Comparison of ENCODE assay signal across 24 mouse cellular contexts in genomic region chr10:88203236-88203635, GRCm38 (mm10). TPM values are rescaled to one million over a fixed set of nuclear protein-coding genes. Genes with fewer than 3 reads are reported as not detected.
DNase-seq lines count a peak whose midpoint lies in the region; TF ChIP-seq lines count a peak whose summit lies in the region.
"Had no signal": no experiment of that assay in that cellular context is flagged by ENCODE, and none has a peak within 500 bp of the region (broad histone marks: within the 10 kb centered on the region; RNA-seq: fewer than 3 reads in every experiment).

No protein-coding gene starts in this region.

- TF ChIP-seq CTCF in left cerebral cortex, adult 2 months (IDR thresholded peaks at IDR 0.05), result no peak

- H3K27ac ChIP-seq in left cerebral cortex, adult 2 months, result no peak overlapping the region
- H3K27ac ChIP-seq: forebrain, embryonic 13.5 days; heart, embryonic 10.5 days; heart, embryonic 15.5 days; hindbrain, embryonic 12.5 days; liver, embryonic 12.5 days; macrophage; midbrain, embryonic 13.5 days; stomach, embryonic 15.5 days had no signal

- peak; percentile 51 for DNase-seq in CD4-positive, CD25-positive, alpha-beta regulatory T cell, adult 2 months (ENCODE audit: low read depth, low spot score)
- DNase-seq in T-cell, adult 2 months (ENCODE audit: low spot score), result peak; percentile 49
- peak; percentile 79 for DNase-seq in thymus, postnatal 0 days (ENCODE audit: low spot score)
- peak; percentile 31 for DNase-seq in thymus, postnatal 4 days
- no peak for DNase-seq in left cerebral cortex, adult 2 months (ENCODE audit: extremely low spot score in 1 of 2, low spot score in 2 of 2)
- DNase-seq in left cerebral cortex, adult 8-10 months (ENCODE audit: low spot score in 2 of 2), result no peak
- no peak for DNase-seq in lung, postnatal 10 days
- DNase-seq: adrenal gland, adult 2 months; cerebellum, adult 9-10 months; cerebellum, postnatal 36 days; gastrocnemius, postnatal 10 days; heart, postnatal 36 days; kidney, adult 11 months; kidney, postnatal 25 days; left cerebral cortex, postnatal 4 days; liver, postnatal 0 days had no signal

- H3K4me3 ChIP-seq in left cerebral cortex, adult 2 months, result no peak overlapping the region
- H3K4me3 ChIP-seq: forebrain, embryonic 13.5 days; heart, embryonic 10.5 days; heart, embryonic 15.5 days; hindbrain, embryonic 12.5 days; liver, embryonic 12.5 days; midbrain, embryonic 13.5 days; stomach, embryonic 15.5 days had no signal

- intact Hi-C loops in left cerebral cortex, adult 2 months (cut with DNase I), result no loop called here

RNA-seq across cellular contexts. Expression of gene Washc3, which starts 2.3 kb away (rescaled TPM):
- polyA plus RNA-seq in thymus, postnatal 0 days (2015; fragmentation: Nextera tagmentation; extraction: Ambion mirVana), result 115 and 130 TPM in 2 replicates
- 10 to 100 TPM; 20.1 to 23.0 TPM for total RNA-seq in left cerebral cortex, adult 2 months (2021)
- 10 to 100 TPM; 27.1 to 30.7 (median 27.2) TPM for total RNA-seq in left cerebral cortex, adult 8-10 months (2022)

RNA-seq across cellular contexts. Expression of gene Nup37, which starts 56.4 kb away (rescaled TPM):
- 98.9 and 108 TPM in 2 replicates for polyA plus RNA-seq in thymus, postnatal 0 days (2015; fragmentation: Nextera tagmentation; extraction: Ambion mirVana)
- 1 to 10 TPM; 6.8 to 6.9 TPM for total RNA-seq in left cerebral cortex, adult 2 months (2021)
- 1 to 10 TPM; 7.7 to 9.5 (median 8.2) TPM for total RNA-seq in left cerebral cortex, adult 8-10 months (2022)

RNA-seq across cellular contexts. Expression of gene Parpbp, which starts 56.5 kb away (rescaled TPM):
- polyA plus RNA-seq in thymus, postnatal 0 days (2015; fragmentation: Nextera tagmentation; extraction: Ambion mirVana), result 12.1 and 13.3 TPM in 2 replicates
- under 1 TPM; 0.54 to 0.72 TPM for total RNA-seq in left cerebral cortex, adult 2 months (2021)
- 1 to 10 TPM in 3 of 4 experiments, under 1 TPM in 1; 0.72 to 2.1 (median 1.4) TPM for total RNA-seq in left cerebral cortex, adult 8-10 months (2022)

Comparison
In these comparisons a context has a peak if more than half of its experiments do, and no peak if none do; other contexts are left out.
1. DNase-seq: peak in CD4-positive, CD25-positive, alpha-beta regulatory T cell, adult 2 months (single experiment), T-cell, adult 2 months (single experiment), thymus, postnatal 0 days (single experiment) and thymus, postnatal 4 days (single experiment); none in left cerebral cortex, adult 2 months (0 of 2), left cerebral cortex, adult 8-10 months (0 of 2) and lung, postnatal 10 days (single experiment).